Mouse (Mus musculus) natural killer cell, adult 2 months (primary cell): Measurements from ENCODE around the gene Coro2a.
A peak's percentile ranks its signal among the peaks of the same experiment; 100 is the strongest.

Source experiments
- DNase-seq, 2 experiments: peaks; one replicate each; pipeline ENCODE4 v3.0.0; 2022; ENCODE audit warnings: low spot score in 2 of 2

The Coro2a gene

GRCm38 (mm10) chr4:46558672-46559667 is 43.0 kb downstream of the Coro2a start:
- no peak for DNase-seq

- DNase-seq = no peak
Observed at GRCm38 (mm10) chr4:46556933-46557332, 45.1 kb downstream of the Coro2a start.

- no peak for DNase-seq
Observed at GRCm38 (mm10) chr4:46555762-46556161, 46.2 kb downstream of the Coro2a start.

GRCm38 (mm10) chr4:46554295-46555069 is 47.5 kb downstream of the Coro2a start:
- peak in 1 of 2 experiments; percentile 72 for DNase-seq

- peak in 1 of 2 experiments; percentile 56 for DNase-seq
Observed at GRCm38 (mm10) chr4:46553864-46554263, 48.1 kb downstream of the Coro2a start.

GRCm38 (mm10) chr4:46550406-46550805 is 51.6 kb downstream of the Coro2a start:
- DNase-seq = no peak

- no peak for DNase-seq
Observed at GRCm38 (mm10) chr4:46549979-46550378, 52.0 kb downstream of the Coro2a start.

GRCm38 (mm10) chr4:46546709-46547108 is 55.3 kb downstream of the Coro2a start:
- no peak for DNase-seq

- DNase-seq = no peak
Observed at GRCm38 (mm10) chr4:46545498-46545897, 56.5 kb downstream of the Coro2a start.

- peak; percentile 57 to 71 for DNase-seq
Observed at GRCm38 (mm10) chr4:46544313-46544712, 57.7 kb downstream of the Coro2a start.

- DNase-seq = no peak
Observed at GRCm38 (mm10) chr4:46543366-46544050, 58.5 kb downstream of the Coro2a start.

GRCm38 (mm10) chr4:46541707-46542106 is 60.3 kb downstream of the Coro2a start:
- DNase-seq = no peak

GRCm38 (mm10) chr4:46539167-46539566 is 62.8 kb downstream of the Coro2a start:
- no peak for DNase-seq

- DNase-seq = peak; percentile 60 to 66
Observed at GRCm38 (mm10) chr4:46535840-46536361, 66.1 kb downstream of the Coro2a start, which contains the start of gene Trim14. Gene Trim14 (minus strand): TSS chr4:46536141.

GRCm38 (mm10) chr4:46535094-46535830 is 66.7 kb downstream of the Coro2a start:
- DNase-seq = peak in 1 of 2 experiments; percentile 38

GRCm38 (mm10) chr4:46533934-46534720 is 67.9 kb downstream of the Coro2a start:
- no peak for DNase-seq

- no peak for DNase-seq
Observed at GRCm38 (mm10) chr4:46532926-46533325, 69.1 kb downstream of the Coro2a start.

GRCm38 (mm10) chr4:46532511-46532910 is 69.5 kb downstream of the Coro2a start:
- DNase-seq = no peak

GRCm38 (mm10) chr4:46529722-46530121 is 72.3 kb downstream of the Coro2a start:
- no peak for DNase-seq

GRCm38 (mm10) chr4:46527558-46527926 is 74.5 kb downstream of the Coro2a start:
- DNase-seq = peak in 1 of 2 experiments; percentile 12
